7 mouse cellular contexts compared by ENCODE assay signal in genomic region chr15:98762201-98762621, GRCm38 (mm10). TPM values are rescaled to one million over a fixed set of nuclear protein-coding genes. Genes with fewer than 3 reads are reported as not detected.
DNase-seq lines count a peak whose midpoint lies in the region; ATAC-seq lines count a peak whose summit lies in the region.

No protein-coding gene starts in this region.

- H3K9me3 ChIP-seq in intestine, embryonic 15.5 days = no peaks in the 10 kb centered on the region

- WGBS in intestine, embryonic 15.5 days = under 1% methylated on average over 23 of the region's 24 CpGs

- peak overlapping the region; percentile 81 for H3K4me2 ChIP-seq in intestine, embryonic 15.5 days (replicated peaks)

- peak overlapping the region; percentile 81 for H3K9ac ChIP-seq in intestine, embryonic 15.5 days

- peaks cover 5% of the 10 kb centered on the region; the same call in 1 of the 2 replicates for H3K36me3 ChIP-seq in intestine, embryonic 15.5 days

- peak overlapping the region; percentile 67 for H3K27ac ChIP-seq in intestine, embryonic 15.5 days

- ATAC-seq in intestine, embryonic 15.5 days = peak; percentile 90
- ATAC-seq in megakaryocyte-erythroid progenitor cell, adult 5-6 weeks (replicated peaks; ENCODE audit: low FRiP score, low TSS enrichment, poor library complexity, severe bottlenecking) = peak; percentile 63

- intact Hi-C loops in left cerebral cortex, postnatal 14 days (cut with DNase I) = no loop called here

- 0 out of 2 replicates have a peak, but pooled peaks cover 6% of the 10 kb centered on the region for H3K27me3 ChIP-seq in intestine, embryonic 15.5 days (replicated peaks)

- peaks cover 17% of the 10 kb centered on the region for H3K4me1 ChIP-seq in intestine, embryonic 15.5 days (replicated peaks)

- peak overlapping the region; percentile 98 for H3K4me3 ChIP-seq in intestine, embryonic 15.5 days (replicated peaks)

- DNase-seq in adipocyte (ENCODE audit: low spot score) = peak; percentile 84
- DNase-seq in cerebellum, postnatal 4 days (ENCODE audit: low spot score in 2 of 2) = peak; percentile 37 to 67
- peak; percentile 77 for DNase-seq in gastrocnemius, postnatal 25 days
- peak; percentile 70 to 74 for DNase-seq in left cerebral cortex, postnatal 14 days (ENCODE audit: low spot score in 2 of 2)
- DNase-seq in right cerebral cortex, postnatal 36 days (ENCODE audit: low spot score in 2 of 2) = peak; percentile 74 to 78

RNA-seq across cellular contexts. Expression of gene Arf3, which starts 0.8 kb away (rescaled TPM):
- 10 to 100 TPM in 1 of 2 experiments, 1 to 10 TPM in 1; 8.3 to 10.4 TPM for total RNA-seq in gastrocnemius, postnatal 25 days (2021)
- 39.8 and 43.6 TPM in 2 replicates for polyA plus RNA-seq in intestine, embryonic 15.5 days (2015; fragmentation: Nextera tagmentation; extraction: Ambion mirVana)
- 100 to 1,000 TPM; 729 to 796 TPM for total RNA-seq in left cerebral cortex, postnatal 14 days (2021)
- total RNA-seq in megakaryocyte-erythroid progenitor cell, adult 5-6 weeks (2014; fragmentation: Nextera tagmentation) = 22.5 and 23.2 TPM in 2 replicates
- 16.9 and 22.1 TPM in 2 replicates for total RNA-seq in megakaryocyte-erythroid progenitor cell, adult 5-6 weeks (2017)

RNA-seq across cellular contexts. Expression of gene Wnt10b, which starts 15.7 kb away (rescaled TPM):
- 1 to 10 TPM in 1 of 2 experiments, under 1 TPM in 1; 0.79 to 1.7 TPM for total RNA-seq in gastrocnemius, postnatal 25 days (2021)
- polyA plus RNA-seq in intestine, embryonic 15.5 days (2015; fragmentation: Nextera tagmentation; extraction: Ambion mirVana) = not detected in 2 replicates
- under 1 TPM; 0.55 to 0.75 TPM for total RNA-seq in left cerebral cortex, postnatal 14 days (2021)
- total RNA-seq in megakaryocyte-erythroid progenitor cell, adult 5-6 weeks (2014; fragmentation: Nextera tagmentation) = not detected in 2 replicates
- not detected in 2 replicates for total RNA-seq in megakaryocyte-erythroid progenitor cell, adult 5-6 weeks (2017)

RNA-seq across cellular contexts. Expression of gene Wnt1, which starts 27.4 kb away (rescaled TPM):
- total RNA-seq in gastrocnemius, postnatal 25 days (2021) = not detected
- not detected in 2 replicates for polyA plus RNA-seq in intestine, embryonic 15.5 days (2015; fragmentation: Nextera tagmentation; extraction: Ambion mirVana)
- not detected for total RNA-seq in left cerebral cortex, postnatal 14 days (2021)
- not detected in 2 replicates for total RNA-seq in megakaryocyte-erythroid progenitor cell, adult 5-6 weeks (2014; fragmentation: Nextera tagmentation)
- not detected in 2 replicates for total RNA-seq in megakaryocyte-erythroid progenitor cell, adult 5-6 weeks (2017)

RNA-seq across cellular contexts. Expression of gene Fkbp11, which starts 34.2 kb away (rescaled TPM):
- 1 to 10 TPM; 2.7 to 3.5 TPM for total RNA-seq in gastrocnemius, postnatal 25 days (2021)
- polyA plus RNA-seq in intestine, embryonic 15.5 days (2015; fragmentation: Nextera tagmentation; extraction: Ambion mirVana) = 68.0 and 117 TPM in 2 replicates
- total RNA-seq in left cerebral cortex, postnatal 14 days (2021) = 1 to 10 TPM; 2.7 to 3.4 TPM
- 5.5 and 6.1 TPM in 2 replicates for total RNA-seq in megakaryocyte-erythroid progenitor cell, adult 5-6 weeks (2014; fragmentation: Nextera tagmentation)
- 5.8 and 6.9 TPM in 2 replicates for total RNA-seq in megakaryocyte-erythroid progenitor cell, adult 5-6 weeks (2017)

RNA-seq across cellular contexts. Expression of gene Ddn, which starts 47.1 kb away (rescaled TPM):
- total RNA-seq in gastrocnemius, postnatal 25 days (2021) = under 1 TPM; 0.38 to 0.74 TPM
- not detected in 2 replicates for polyA plus RNA-seq in intestine, embryonic 15.5 days (2015; fragmentation: Nextera tagmentation; extraction: Ambion mirVana)
- 100 to 1,000 TPM; 421 to 445 TPM for total RNA-seq in left cerebral cortex, postnatal 14 days (2021)
- total RNA-seq in megakaryocyte-erythroid progenitor cell, adult 5-6 weeks (2014; fragmentation: Nextera tagmentation) = not detected in 2 replicates
- total RNA-seq in megakaryocyte-erythroid progenitor cell, adult 5-6 weeks (2017) = 0.08 TPM in 1 of 2 replicates, not detected in the other

Comparison
In these comparisons a context has a peak if more than half of its experiments do, and no peak if none do; other contexts are left out.
1. Peak in every context shown above with its lines: DNase-seq, ATAC-seq, H3K4me3 ChIP-seq and H3K27ac ChIP-seq.
2. RNA of gene Arf3, which starts 0.8 kb away (total RNA-seq): 729 to 796 TPM in left cerebral cortex, postnatal 14 days; 16.9 to 23.2 TPM in megakaryocyte-erythroid progenitor cell, adult 5-6 weeks and 8.3 to 10.4 TPM in gastrocnemius, postnatal 25 days; every median in the first group is over 10 times any median in the second.